Mouse (Mus musculus): Measurements from ENCODE around the gene Exoc3l2. TPM values are rescaled to one million over a fixed set of nuclear protein-coding genes. Genes with fewer than 3 reads are reported as not detected.
A peak's percentile ranks its signal among the peaks of the same experiment; 100 is the strongest.

The Exoc3l2 gene
- polyA plus RNA-seq, 1 experiment, result 0.06 TPM

- Histone ChIP-seq H3K4me1 (ENCODE audit: control insufficient read depth, insufficient read depth, low read length) (0 out of 2 replicates have a peak, but pooled peaks cover 2% of the 10 kb centered on the region), H3K4me3 (ENCODE audit: insufficient read depth, low read length) (no peak overlapping the region), H3K27ac (ENCODE audit: insufficient read depth, low read length) (no peak overlapping the region)
- TF ChIP-seq POLR2A (IDR thresholded peaks at IDR 0.05; ENCODE audit: extremely low read depth, insufficient read depth, low read length) (no peak), CTCF (IDR thresholded peaks at IDR 0.05; ENCODE audit: extremely low read depth, insufficient read depth, low read length) (peak; percentile 87)
Measured at GRCm38 (mm10) chr7:19461488-19461887, 1.6 kb upstream of the Exoc3l2 start.

DNA sequence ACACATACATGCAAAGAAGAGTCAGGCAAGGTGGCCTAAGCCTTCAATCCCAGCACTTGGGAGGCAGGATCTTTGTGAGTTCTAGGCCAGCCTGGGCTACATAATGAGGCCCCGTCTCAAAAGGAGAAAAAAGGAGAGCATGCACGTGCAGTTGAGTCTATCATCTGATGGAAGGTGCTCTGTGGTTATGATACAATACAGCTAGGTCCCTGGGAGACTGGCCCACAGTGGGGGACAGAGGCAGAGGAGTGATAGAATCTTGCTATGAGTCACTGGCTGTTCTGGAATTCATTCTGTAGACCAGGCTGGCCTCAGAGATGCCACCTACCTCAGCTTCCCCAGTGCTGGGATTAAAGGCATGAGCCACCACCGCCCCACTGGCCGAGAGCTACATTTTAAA lies 688 bp upstream of the Exoc3l2 start:
- Histone ChIP-seq H3K4me1 (ENCODE audit: control insufficient read depth, insufficient read depth, low read length) (no peaks in the 10 kb centered on the region), H3K27ac (ENCODE audit: insufficient read depth, low read length) (no peak overlapping the region), H3K4me3 (ENCODE audit: insufficient read depth, low read length) (no peak overlapping the region)
- TF ChIP-seq CTCF (IDR thresholded peaks at IDR 0.05; ENCODE audit: extremely low read depth, insufficient read depth, low read length) (no peak), POLR2A (IDR thresholded peaks at IDR 0.05; ENCODE audit: extremely low read depth, insufficient read depth, low read length) (no peak)

GRCm38 (mm10) chr7:19464367-19465307 lies 1.5 kb downstream of the Exoc3l2 start:
- TF ChIP-seq CTCF (IDR thresholded peaks at IDR 0.05; ENCODE audit: extremely low read depth, insufficient read depth, low read length), result no peak
- no peak for TF ChIP-seq POLR2A (IDR thresholded peaks at IDR 0.05; ENCODE audit: extremely low read depth, insufficient read depth, low read length)
- Histone ChIP-seq H3K27ac (ENCODE audit: insufficient read depth, low read length) (no peak overlapping the region), H3K4me1 (ENCODE audit: control insufficient read depth, insufficient read depth, low read length) (no peaks in the 10 kb centered on the region), H3K4me3 (ENCODE audit: insufficient read depth, low read length) (no peak overlapping the region)

DNA sequence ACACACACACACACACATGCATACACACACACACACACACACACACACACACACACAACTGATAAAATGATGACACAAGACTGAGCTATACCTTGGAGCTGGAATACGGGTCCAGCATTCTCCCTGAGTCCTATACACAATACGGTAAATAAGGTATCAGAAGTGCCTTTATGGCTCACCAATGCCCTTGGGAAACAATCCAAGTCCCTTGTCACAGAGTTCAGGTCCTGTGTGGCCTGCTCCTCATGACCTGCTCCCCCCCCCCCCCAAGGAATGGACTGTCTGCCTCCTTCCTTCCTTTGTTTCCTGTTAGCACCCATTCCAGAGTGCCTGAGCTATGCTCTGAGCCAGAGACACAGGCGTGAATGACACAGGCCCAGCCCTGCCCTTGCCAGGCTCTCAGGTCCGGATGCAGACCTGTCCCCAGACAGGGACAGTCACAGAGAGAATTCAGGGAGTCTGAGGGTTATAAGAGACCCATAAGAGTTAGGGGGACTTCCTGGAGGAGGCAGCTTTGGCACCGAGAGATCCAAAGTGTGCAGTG lies 3.5 kb downstream of the Exoc3l2 start:
- Histone ChIP-seq H3K4me3 (ENCODE audit: insufficient read depth, low read length) (no peak overlapping the region), H3K27ac (ENCODE audit: insufficient read depth, low read length) (no peak overlapping the region), H3K4me1 (ENCODE audit: control insufficient read depth, insufficient read depth, low read length) (no peaks in the 10 kb centered on the region)
- TF ChIP-seq POLR2A (IDR thresholded peaks at IDR 0.05; ENCODE audit: extremely low read depth, insufficient read depth, low read length) (no peak), CTCF (IDR thresholded peaks at IDR 0.05; ENCODE audit: extremely low read depth, insufficient read depth, low read length) (no peak)

GRCm38 (mm10) chr7:19467638-19468037 lies 4.5 kb downstream of the Exoc3l2 start:
- TF ChIP-seq POLR2A (IDR thresholded peaks at IDR 0.05; ENCODE audit: extremely low read depth, insufficient read depth, low read length) (no peak), CTCF (IDR thresholded peaks at IDR 0.05; ENCODE audit: extremely low read depth, insufficient read depth, low read length) (no peak)
- H3K4me1 ChIP-seq (ENCODE audit: control insufficient read depth, insufficient read depth, low read length), result no peaks in the 10 kb centered on the region
- H3K27ac ChIP-seq (ENCODE audit: insufficient read depth, low read length), result no peak overlapping the region
- no peak overlapping the region for H3K4me3 ChIP-seq (ENCODE audit: insufficient read depth, low read length)

GRCm38 (mm10) chr7:19468279-19468678 lies 5.1 kb downstream of the Exoc3l2 start:
- no peak overlapping the region for H3K27ac ChIP-seq (ENCODE audit: insufficient read depth, low read length)
- TF ChIP-seq CTCF (IDR thresholded peaks at IDR 0.05; ENCODE audit: extremely low read depth, insufficient read depth, low read length), result no peak
- TF ChIP-seq POLR2A (IDR thresholded peaks at IDR 0.05; ENCODE audit: extremely low read depth, insufficient read depth, low read length), result no peak
- H3K4me1 ChIP-seq (ENCODE audit: control insufficient read depth, insufficient read depth, low read length), result no peaks in the 10 kb centered on the region
- no peak overlapping the region for H3K4me3 ChIP-seq (ENCODE audit: insufficient read depth, low read length)

DNA sequence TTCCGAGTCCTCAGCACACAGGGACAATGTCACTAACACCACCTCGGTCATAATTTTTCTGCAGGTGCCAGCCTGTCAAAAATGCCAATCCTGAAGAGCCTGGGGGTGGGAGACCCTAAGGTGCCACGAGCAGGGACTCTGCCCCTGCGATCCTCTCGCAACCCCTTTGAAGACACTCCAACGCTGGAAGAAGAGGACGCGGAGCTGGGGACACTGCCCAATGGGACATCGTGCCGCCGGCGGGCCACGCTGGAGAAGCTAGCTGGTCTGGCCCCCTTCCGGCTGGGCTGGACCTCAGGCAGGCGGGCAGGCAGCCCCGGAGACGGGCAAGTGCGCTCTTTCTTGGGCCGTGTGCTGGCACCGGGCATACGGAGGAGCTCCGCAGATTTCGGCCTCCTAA lies 6.3 kb downstream of the Exoc3l2 start:
- Histone ChIP-seq H3K4me3 (ENCODE audit: insufficient read depth, low read length) (no peak overlapping the region), H3K4me1 (ENCODE audit: control insufficient read depth, insufficient read depth, low read length) (no peaks in the 10 kb centered on the region), H3K27ac (ENCODE audit: insufficient read depth, low read length) (no peak overlapping the region)
- TF ChIP-seq POLR2A (IDR thresholded peaks at IDR 0.05; ENCODE audit: extremely low read depth, insufficient read depth, low read length) (no peak), CTCF (IDR thresholded peaks at IDR 0.05; ENCODE audit: extremely low read depth, insufficient read depth, low read length) (no peak)

DNA sequence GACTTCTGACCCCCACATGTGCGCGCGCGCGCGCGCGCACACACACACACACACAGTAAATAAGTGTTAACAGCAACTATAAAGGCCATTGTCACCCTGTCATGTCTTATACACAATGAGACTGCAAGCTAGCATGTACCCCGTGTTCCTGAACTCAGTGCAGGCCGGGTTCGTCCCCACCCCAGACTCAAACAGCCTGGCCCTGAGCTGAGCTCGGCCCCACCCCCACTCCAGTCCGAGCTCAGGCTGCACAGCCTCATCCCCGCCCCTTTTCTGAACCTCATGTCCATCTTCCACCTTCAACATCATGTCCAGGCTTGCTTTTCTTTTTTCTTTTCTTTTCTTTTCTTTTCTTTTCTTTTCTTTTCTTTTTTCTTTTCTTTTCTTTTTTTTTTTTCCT lies 7.2 kb downstream of the Exoc3l2 start:
- Histone ChIP-seq H3K27ac (ENCODE audit: insufficient read depth, low read length) (no peak overlapping the region), H3K4me3 (ENCODE audit: insufficient read depth, low read length) (no peak overlapping the region), H3K4me1 (ENCODE audit: control insufficient read depth, insufficient read depth, low read length) (no peaks in the 10 kb centered on the region)
- no peak for TF ChIP-seq POLR2A (IDR thresholded peaks at IDR 0.05; ENCODE audit: extremely low read depth, insufficient read depth, low read length)
- no peak for TF ChIP-seq CTCF (IDR thresholded peaks at IDR 0.05; ENCODE audit: extremely low read depth, insufficient read depth, low read length)

DNA sequence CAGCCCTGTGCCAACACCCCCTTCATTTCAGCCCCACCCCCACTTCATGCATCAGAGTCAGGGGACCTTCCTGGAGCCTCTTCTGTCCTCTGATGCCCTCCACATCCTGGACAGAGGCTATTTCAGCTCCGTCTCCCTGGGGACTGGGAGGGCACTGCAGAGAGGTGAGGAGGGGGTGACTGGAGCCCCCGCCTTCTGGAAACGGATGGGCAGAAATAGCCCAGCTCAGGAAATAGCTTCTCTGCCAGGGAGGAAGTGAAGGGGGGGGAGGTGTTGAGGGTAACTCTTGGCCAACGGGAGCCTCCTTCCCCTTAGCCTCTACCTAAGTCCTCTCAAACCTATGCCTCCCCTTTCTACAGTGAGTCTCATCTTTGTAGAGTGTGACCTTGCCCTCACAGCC lies 9.3 kb downstream of the Exoc3l2 start:
- Histone ChIP-seq H3K27ac (ENCODE audit: insufficient read depth, low read length) (no peak overlapping the region), H3K4me3 (ENCODE audit: insufficient read depth, low read length) (no peak overlapping the region), H3K4me1 (ENCODE audit: control insufficient read depth, insufficient read depth, low read length) (no peaks in the 10 kb centered on the region)
- TF ChIP-seq CTCF (IDR thresholded peaks at IDR 0.05; ENCODE audit: extremely low read depth, insufficient read depth, low read length) (no peak), POLR2A (IDR thresholded peaks at IDR 0.05; ENCODE audit: extremely low read depth, insufficient read depth, low read length) (no peak)
